ENCODE assay signal across 11 mouse cellular contexts in the genomic region with DNA sequence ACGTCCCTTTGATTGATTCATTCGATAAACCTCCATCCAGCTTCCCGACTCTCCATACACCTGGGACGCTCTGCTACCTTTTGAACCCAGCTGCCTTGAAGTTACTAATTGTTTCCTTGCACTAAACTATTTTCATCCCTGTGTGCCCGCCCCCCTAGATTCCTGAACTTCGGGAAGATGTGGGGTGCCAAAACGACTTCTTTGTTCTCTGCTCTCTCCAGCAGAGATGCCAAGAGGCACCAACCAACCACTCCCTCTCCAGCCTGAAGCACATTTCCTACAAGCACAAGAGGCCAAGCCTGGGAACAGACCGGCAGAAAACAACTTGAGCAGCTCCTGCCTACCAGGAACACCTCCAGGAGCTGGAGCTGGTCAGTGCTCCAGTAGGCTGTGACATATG. TPM values are rescaled to one million over a fixed set of nuclear protein-coding genes. Genes with fewer than 3 reads are reported as not detected.
DNase-seq lines count a peak whose midpoint lies in the region; ATAC-seq and TF ChIP-seq lines count a peak whose summit lies in the region.
"Had no signal": no experiment of that assay in that cellular context is flagged by ENCODE, and none has a peak within 500 bp of the region (broad histone marks: within the 10 kb centered on the region; RNA-seq: fewer than 3 reads in every experiment).

No protein-coding gene starts in this region.

- no peak for TF ChIP-seq POLR2A in heart, adult 2 months (IDR thresholded peaks at IDR 0.05; ENCODE audit: insufficient read depth, low read depth, low read length)

- no peak for DNase-seq in heart, embryonic 10.5 days (ENCODE audit: low spot score)
- DNase-seq in heart, adult 2 months: no peak
- DNase-seq in embryonic facial prominence, embryonic 14.5 days (ENCODE audit: low spot score): peak; percentile 31
- peak; percentile 16 to 25 for DNase-seq in kidney, postnatal 36 days
- peak; percentile 47 to 74 for DNase-seq in lung, postnatal 4 days
- no peak for DNase-seq in spleen, postnatal 14 days (ENCODE audit: low spot score in 2 of 2)
- DNase-seq in urinary bladder, adult 2 months (ENCODE audit: low spot score): no peak
- DNase-seq: cerebellum, adult 11 months had no signal

- H3K4me1 ChIP-seq in heart, embryonic 10.5 days: peaks cover 42% of the 10 kb centered on the region
- H3K4me1 ChIP-seq in heart, adult 2 months (ENCODE audit: control insufficient read depth, insufficient read depth, low read length): peaks cover 21% of the 10 kb centered on the region
- H3K4me1 ChIP-seq in embryonic facial prominence, embryonic 14.5 days (ENCODE audit: control insufficient read depth, insufficient read depth, low read length): peaks cover 12% of the 10 kb centered on the region; the same call in 1 of the 2 replicates
- H3K4me1 ChIP-seq in neural tube, embryonic 15.5 days: peaks cover 13% of the 10 kb centered on the region; the same call in 1 of the 2 replicates

- H3K79me2 ChIP-seq in heart, adult 2 months (replicated peaks; ENCODE audit: control insufficient read depth, insufficient read depth, low read length): no peaks in the 10 kb centered on the region

- no peak for TF ChIP-seq CTCF in heart, adult 2 months (IDR thresholded peaks at IDR 0.05)

- no peaks in the 10 kb centered on the region for H3K27me3 ChIP-seq in heart, embryonic 10.5 days (ENCODE audit: insufficient read depth, poor library complexity, severe bottlenecking)
- H3K27me3 ChIP-seq in heart, adult 2 months (ENCODE audit: control insufficient read depth, insufficient read depth, low read length): no peaks in the 10 kb centered on the region
- no peaks in the 10 kb centered on the region for H3K27me3 ChIP-seq in embryonic facial prominence, embryonic 14.5 days (replicated peaks; ENCODE audit: control insufficient read depth, insufficient read depth, low read length)
- H3K27me3 ChIP-seq in neural tube, embryonic 15.5 days (replicated peaks): no peaks in the 10 kb centered on the region

- H3K9ac ChIP-seq in heart, adult 2 months (ENCODE audit: low read depth, low read length): no peak overlapping the region
- no peak overlapping the region for H3K9ac ChIP-seq in embryonic facial prominence, embryonic 14.5 days (ENCODE audit: low read depth, low read length)
- H3K9ac ChIP-seq in neural tube, embryonic 15.5 days (replicated peaks): no peak overlapping the region

- WGBS in heart, embryonic 10.5 days: 33% methylated on average over 8 of the region's 8 CpGs
- 32% methylated on average over 8 of the region's 8 CpGs for WGBS in heart, adult 2 months
- 12% methylated on average over 8 of the region's 8 CpGs for WGBS in embryonic facial prominence, embryonic 14.5 days
- 30% methylated on average over 8 of the region's 8 CpGs for WGBS in neural tube, embryonic 15.5 days

- no peak for TF ChIP-seq EP300 in heart, adult 2 months (IDR thresholded peaks at IDR 0.05; ENCODE audit: insufficient read depth, low read depth, low read length)

- intact Hi-C loops in heart, adult 2 months (cut with DNase I): no loop called here

- H3K27ac ChIP-seq in heart, embryonic 10.5 days: peak overlapping the region; percentile 12; the same call in 1 of the 2 replicates
- H3K27ac ChIP-seq in heart, adult 2 months: no peak overlapping the region
- no peak overlapping the region; the same call in 1 of the 2 replicates for H3K27ac ChIP-seq in embryonic facial prominence, embryonic 14.5 days (replicated peaks; ENCODE audit: low read depth, low read length)
- no peak overlapping the region for H3K27ac ChIP-seq in neural tube, embryonic 15.5 days (replicated peaks)

- no peak overlapping the region for H3K4me3 ChIP-seq in heart, embryonic 10.5 days
- H3K4me3 ChIP-seq in heart, adult 2 months: no peak overlapping the region
- H3K4me3 ChIP-seq in embryonic facial prominence, embryonic 14.5 days (ENCODE audit: low read depth, low read length): no peak overlapping the region
- H3K4me3 ChIP-seq in neural tube, embryonic 15.5 days (replicated peaks): no peak overlapping the region

- no peaks in the 10 kb centered on the region for H3K36me3 ChIP-seq in heart, embryonic 10.5 days
- H3K36me3 ChIP-seq in heart, adult 2 months (ENCODE audit: control insufficient read depth, insufficient read depth, low read length): peaks cover 7% of the 10 kb centered on the region
- no peaks in the 10 kb centered on the region for H3K36me3 ChIP-seq in embryonic facial prominence, embryonic 14.5 days (ENCODE audit: control insufficient read depth, insufficient read depth, low read length)
- H3K36me3 ChIP-seq in neural tube, embryonic 15.5 days: no peaks in the 10 kb centered on the region

- H3K9me3 ChIP-seq in heart, embryonic 10.5 days: no peaks in the 10 kb centered on the region
- H3K9me3 ChIP-seq in embryonic facial prominence, embryonic 14.5 days (ENCODE audit: control insufficient read depth, low read length): no peaks in the 10 kb centered on the region
- no peaks in the 10 kb centered on the region for H3K9me3 ChIP-seq in neural tube, embryonic 15.5 days (replicated peaks)

- no peak for ATAC-seq in embryonic facial prominence, embryonic 14.5 days (ENCODE audit: low read depth)
- no peak for ATAC-seq in neural tube, embryonic 15.5 days (ENCODE audit: low FRiP score)
- ATAC-seq: activated CD4-positive, CD25-positive, alpha-beta regulatory T cell, adult 4 months; CD4-positive, CD25-positive, alpha-beta regulatory T cell, adult 4 months had no signal

- peak overlapping the region; percentile 23 for H3K4me2 ChIP-seq in embryonic facial prominence, embryonic 14.5 days (ENCODE audit: low read depth, low read length)
- no peak overlapping the region for H3K4me2 ChIP-seq in neural tube, embryonic 15.5 days

RNA-seq across cellular contexts. Expression of a gene that starts 57.4 kb away (rescaled TPM):
- polyA plus RNA-seq in heart, embryonic 10.5 days (2016; fragmentation: Nextera tagmentation; extraction: Ambion mirVana): 28.1 and 33.6 TPM in 2 replicates
- 10 to 100 TPM; 87.9 to 99.7 TPM for total RNA-seq in heart, adult 2 months (2021)
- polyA plus RNA-seq in heart, adult 2 months (2012; rRNA removed): 21.7 and 44.4 TPM in 2 replicates
- 18.2 and 22.3 TPM in 2 replicates for polyA plus RNA-seq in embryonic facial prominence, embryonic 14.5 days (2014; fragmentation: Nextera tagmentation; extraction: Ambion mirVana)
- 71.6 and 79.9 TPM in 2 replicates for polyA plus RNA-seq in urinary bladder, adult 2 months (2012; rRNA removed)
- polyA plus RNA-seq in neural tube, embryonic 15.5 days (2015; fragmentation: Nextera tagmentation; extraction: Ambion mirVana): 26.3 and 29.7 TPM in 2 replicates
- polyA plus RNA-seq: activated CD4-positive, CD25-positive, alpha-beta regulatory T cell, adult 4 months; CD4-positive, CD25-positive, alpha-beta regulatory T cell, adult 4 months had no signal

Comparison
In these comparisons a context has a peak if more than half of its experiments do, and no peak if none do; other contexts are left out.
1. DNase-seq: peak in embryonic facial prominence, embryonic 14.5 days (single experiment), kidney, postnatal 36 days (2 of 2) and lung, postnatal 4 days (2 of 2); none in heart, embryonic 10.5 days (single experiment), heart, adult 2 months (0 of 2), spleen, postnatal 14 days (0 of 2) and urinary bladder, adult 2 months (single experiment).